Mouse (Mus musculus) CH12.LX (cell line): ENCODE results near the gene Hivep2. TPM values are rescaled to one million over a fixed set of nuclear protein-coding genes. Genes with fewer than 3 reads are reported as not detected.

ENCODE experiments used
- DNase-seq: peaks from one replicate; pipeline ENCODE4 v3.0.0-alpha.2; 2013; ENCODE audit errors: extremely low read depth
- H3K27ac ChIP-seq: 2 replicates; pipeline ENCODE4 v1.5.1; 2012; ENCODE audit warnings: low read depth, mild to moderate bottlenecking, control low read depth, moderate library complexity; ENCODE audit not compliant: insufficient read depth
- H3K27me3 ChIP-seq: replicated peaks from 2 replicates; pipeline ENCODE3; 2012; ENCODE audit warnings: inconsistent platforms
- H3K36me3 ChIP-seq, 2 experiments: replicated peaks in 1 of 2; 2 replicates each; pipeline versions ENCODE3 to v1.6.1; 2012; ENCODE audit warnings: inconsistent platforms in 1 of 2, low read length in 1 of 2, mild to moderate bottlenecking in 1 of 2, mixed read lengths in 1 of 2, moderate library complexity in 1 of 2; ENCODE audit not compliant: control insufficient read depth in 1 of 2, insufficient read depth in 1 of 2
- H3K4me1 ChIP-seq, 2 experiments: 2 replicates each; pipeline ENCODE4 v1.6.1; 2012; ENCODE audit warnings: inconsistent platforms in 1 of 2, moderate library complexity in 1 of 2; ENCODE audit not compliant: insufficient read depth in 2 of 2, control insufficient read depth in 1 of 2
- H3K4me2 ChIP-seq: 2 replicates; pipeline ENCODE4 v1.6.1; 2012; ENCODE audit warnings: low read depth, mild to moderate bottlenecking, control low read depth; ENCODE audit not compliant: poor library complexity, insufficient read depth, severe bottlenecking
- H3K4me3 ChIP-seq, 3 experiments: fragments of 150-350 bp in 1 of 3; sonication (generic) in 1 of 3; replicated peaks in 1 of 3; 2 replicates each; pipeline versions ENCODE3 to v1.5.1; 2011 to 2012; ENCODE audit warnings: low read depth in 2 of 3, low read length in 2 of 3, mild to moderate bottlenecking in 2 of 3, moderate library complexity in 2 of 3, control low read depth in 1 of 3, improper control_type of control experiment in 1 of 3, inconsistent platforms in 1 of 3, mixed read lengths in 1 of 3; ENCODE audit not compliant: poor library complexity in 1 of 3
- H3K79me2 ChIP-seq: replicated peaks from 2 replicates; pipeline ENCODE4 v1.6.1; 2012; ENCODE audit warnings: mild to moderate bottlenecking, moderate library complexity; ENCODE audit not compliant: control insufficient read depth, poor library complexity, insufficient read depth, severe bottlenecking; ENCODE audit errors: extremely low read depth
- H3K9ac ChIP-seq: 2 replicates; pipeline ENCODE4 v1.6.1; 2012; ENCODE audit warnings: low read depth, mild to moderate bottlenecking, control low read depth, moderate library complexity; ENCODE audit not compliant: insufficient read depth
- H3K9me3 ChIP-seq: replicated peaks from 2 replicates; pipeline ENCODE3; 2012; ENCODE audit warnings: low read length, inconsistent platforms, mixed read lengths
- BHLHE40 ChIP-seq: IDR thresholded peaks from 2 replicates; pipeline ENCODE4 v1.6.1; 2011; ENCODE audit warnings: mild to moderate bottlenecking, low read depth, low read length, improper control_type of control experiment
- E2F4 ChIP-seq: IDR thresholded peaks from 2 replicates; pipeline ENCODE4 v1.6.1; 2011; ENCODE audit warnings: low read depth, low read length, improper control_type of control experiment; ENCODE audit not compliant: insufficient replicate concordance
- ELF1 ChIP-seq: IDR thresholded peaks from 2 replicates; pipeline ENCODE4 v1.6.1; 2014; ENCODE audit warnings: low read depth, mild to moderate bottlenecking, inconsistent platforms, low read length, improper control_type of control experiment
- EP300 ChIP-seq: IDR thresholded peaks from 2 replicates; pipeline ENCODE4 v1.6.1; 2011; ENCODE audit warnings: low read length, improper control_type of control experiment
- ETS1 ChIP-seq: conservative IDR thresholded peaks from 2 replicates; pipeline ENCODE4 v1.6.1; 2012; ENCODE audit warnings: low read depth, mild to moderate bottlenecking, inconsistent platforms, low read length, improper control_type of control experiment, moderate library complexity
- GABPA ChIP-seq: IDR thresholded peaks from 2 replicates; pipeline ENCODE4 v1.6.1; 2012; ENCODE audit warnings: low read depth, low read length, improper control_type of control experiment, inconsistent platforms; ENCODE audit not compliant: insufficient replicate concordance
- HCFC1 ChIP-seq: IDR thresholded peaks from 2 replicates; pipeline ENCODE4 v1.6.1; 2012; ENCODE audit warnings: low read depth, mild to moderate bottlenecking, inconsistent platforms, low read length, improper control_type of control experiment
- IRF4 ChIP-seq: IDR thresholded peaks from 2 replicates; pipeline ENCODE4 v1.6.1; 2014; ENCODE audit warnings: low read depth, mild to moderate bottlenecking, inconsistent platforms, low read length, improper control_type of control experiment
- MAX ChIP-seq: IDR thresholded peaks from 2 replicates; pipeline ENCODE4 v1.6.1; 2011; ENCODE audit warnings: low read length, improper control_type of control experiment
- MXI1 ChIP-seq: IDR thresholded peaks from 2 replicates; pipeline ENCODE4 v1.6.1; 2011; ENCODE audit warnings: mild to moderate bottlenecking, low read depth, low read length, improper control_type of control experiment
- NELFE ChIP-seq: IDR thresholded peaks from 2 replicates; pipeline ENCODE4 v1.6.1; 2011; ENCODE audit warnings: low read depth, low read length, improper control_type of control experiment
- NRF1 ChIP-seq: IDR thresholded peaks from 2 replicates; pipeline ENCODE4 v1.6.1; 2014; ENCODE audit warnings: low read depth, mild to moderate bottlenecking, inconsistent platforms, low read length, improper control_type of control experiment, moderate library complexity
- POLR2AphosphoS2 ChIP-seq: IDR thresholded peaks from 2 replicates; pipeline ENCODE4 v1.6.1; 2011; ENCODE audit warnings: low read depth, low read length, improper control_type of control experiment
- RAD21 ChIP-seq: IDR thresholded peaks from 2 replicates; pipeline ENCODE4 v1.6.1; 2011; ENCODE audit warnings: low read depth, mild to moderate bottlenecking, low read length, improper control_type of control experiment, moderate library complexity
- SIN3A ChIP-seq: IDR thresholded peaks from 2 replicates; pipeline ENCODE4 v1.6.1; 2012; ENCODE audit warnings: low read length, improper control_type of control experiment, inconsistent platforms
- SMC3 ChIP-seq: IDR thresholded peaks from 2 replicates; pipeline ENCODE4 v1.6.1; 2011; ENCODE audit warnings: low read depth, low read length, improper control_type of control experiment
- TBP ChIP-seq: conservative IDR thresholded peaks from 2 replicates; pipeline ENCODE4 v1.6.1; 2011; ENCODE audit warnings: low read depth, low read length, improper control_type of control experiment
- TCF12 ChIP-seq: IDR thresholded peaks from 2 replicates; pipeline ENCODE4 v1.6.1; 2014; ENCODE audit warnings: low read depth, mild to moderate bottlenecking, inconsistent platforms, low read length, improper control_type of control experiment
- USF2 ChIP-seq: conservative IDR thresholded peaks from 2 replicates; pipeline ENCODE4 v1.6.1; 2011; ENCODE audit warnings: low read depth, low read length, improper control_type of control experiment
- ZC3H11A ChIP-seq: IDR thresholded peaks from 2 replicates; pipeline ENCODE4 v1.6.1; 2012; ENCODE audit warnings: low read depth, mild to moderate bottlenecking, inconsistent platforms, low read length, improper control_type of control experiment
- ZKSCAN1 ChIP-seq: IDR thresholded peaks from 2 replicates; pipeline ENCODE4 v1.6.1; 2012; ENCODE audit warnings: low read depth, inconsistent platforms, low read length, improper control_type of control experiment, borderline replicate concordance
- ZMIZ1 ChIP-seq: IDR thresholded peaks from 2 replicates; pipeline ENCODE4 v1.6.1; 2012; ENCODE audit warnings: low read depth, mild to moderate bottlenecking, inconsistent platforms, low read length, improper control_type of control experiment
- dilution Hi-C: fragments of 300-500 bp; cut with MboI; formaldehyde crosslinking; loops from 2 replicates; pipeline ENCODE4 v1.14.3; 2020; ENCODE audit warnings: low sequenced_read_pairs; ENCODE audit not compliant: extremely low pct_unique_long_range_greater_than_20kb, extremely low pct_ligation_motif_present
- in situ Hi-C: fragments of 300-500 bp; cut with MboI; formaldehyde crosslinking; loops from 3 replicates; pipeline ENCODE4 v1.14.3; 2019; ENCODE audit warnings: low sequenced_read_pairs, low pct_ligation_motif_present, low pct_unique_long_range_greater_than_20kb, mixed read lengths
- polyA plus RNA-seq: library from polyadenylated mRNA; unstranded; fragments of >175 nt; gene quantifications from 2 replicates; pipeline ENCODE4 v1.2.1, GENCODE M21; 2012; ENCODE audit warnings: low read depth; ENCODE audit not compliant: insufficient read length
- total RNA-seq, 2 experiments: library from RNA; depleted of rRNA; stranded (reverse); fragments of 300-350 nt in 1 of 2; fragments of >200 nt in 1 of 2; gene quantifications; 2 replicates each; pipeline ENCODE4 v1.2.3; 2012 to 2014

Gene Hivep2
- total and polyA plus RNA-seq, 3 experiments, result 0.59 to 2.7 (median 1.4) TPM

DNA sequence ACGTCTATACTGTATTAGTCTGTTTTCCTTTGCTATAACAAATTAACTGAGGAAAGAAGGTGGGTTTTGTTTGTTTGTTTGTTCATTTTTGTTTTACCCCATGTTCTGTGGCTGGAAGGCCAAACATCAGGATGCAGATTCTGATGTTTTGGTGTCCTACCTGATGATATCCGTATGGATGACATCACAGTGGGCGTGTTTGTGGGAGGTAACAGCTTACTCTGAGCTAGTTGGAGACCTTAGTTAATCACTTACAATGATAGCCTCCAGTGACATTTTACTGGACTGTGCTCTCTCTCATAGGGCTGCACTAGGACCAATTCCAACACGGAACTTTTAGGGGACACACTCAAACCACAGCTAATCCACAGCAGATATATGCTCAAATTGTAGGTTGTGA lies 128.2 kb downstream of the Hivep2 start:
- H3K4me3 ChIP-seq, result no peak overlapping the region
- H3K27ac ChIP-seq, result no peak overlapping the region
- TF ChIP-seq MXI1 (no peak), BHLHE40 (no peak), E2F4 (no peak), TCF12 (no peak), ZMIZ1 (no peak), ETS1 (no peak), TBP (no peak), ELF1 (no peak), IRF4 (no peak), EP300 (no peak), POLR2AphosphoS2 (no peak), MAX (no peak), USF2 (no peak), NRF1 (no peak), SIN3A (no peak)
- dilution Hi-C loops, result no loop called here
- no peak overlapping the region for H3K4me2 ChIP-seq
- in situ Hi-C loops, result no loop called here
- no peak overlapping the region for H3K9ac ChIP-seq
- no peak for DNase-seq
- H3K79me2 ChIP-seq, result no peaks in the 10 kb centered on the region
- H3K27me3 ChIP-seq, result no peaks in the 10 kb centered on the region
- H3K9me3 ChIP-seq, result peaks cover 2% of the 10 kb centered on the region
- peaks cover 0 to 4% of the 10 kb centered on the region in 2 experiments; a peak in 1 of 4 replicates for H3K4me1 ChIP-seq
- no peaks in the 10 kb centered on the region for H3K36me3 ChIP-seq

GRCm38 (mm10) chr10:14096045-14096444 lies 130.2 kb downstream of the Hivep2 start:
- Histone ChIP-seq H3K36me3 (no peaks in the 10 kb centered on the region), H3K4me3 (no peak overlapping the region), H3K27ac (no peak overlapping the region), H3K9me3 (peaks cover 2% of the 10 kb centered on the region), H3K79me2 (no peaks in the 10 kb centered on the region), H3K4me2 (no peak overlapping the region), H3K4me1 (peaks cover 2 to 4% of the 10 kb centered on the region in 2 experiments; a peak in 1 of 4 replicates)
- DNase-seq, result no peak
- in situ Hi-C loops, result no loop called here
- TF ChIP-seq ZC3H11A (no peak), NRF1 (no peak), RAD21 (no peak), SMC3 (no peak), TCF12 (no peak), TBP (no peak), EP300 (no peak), GABPA (no peak), NELFE (no peak), MXI1 (no peak), ZKSCAN1 (no peak), HCFC1 (no peak), E2F4 (no peak), USF2 (no peak)
- TF ChIP-seq, all 38 proteins: peak for 0
- Histone ChIP-seq H3K9ac (no peak overlapping the region), H3K27me3 (no peaks in the 10 kb centered on the region)
- dilution Hi-C loops, result no loop called here
